Mouse (Mus musculus) hindbrain, postnatal 0 days (tissue): ENCODE results near the gene Stk16. TPM values are rescaled to one million over a fixed set of nuclear protein-coding genes. Genes with fewer than 3 reads are reported as not detected.

Source experiments
- ATAC-seq: fragments of 200-750 bp; cut with Nextera tagmentation; 2 replicates; pipeline ENCODE4 v1.8.0; 2017; ENCODE audit warnings: mild to moderate bottlenecking, moderate TSS enrichment, moderate library complexity
- DNase-seq: peaks from one replicate; pipeline ENCODE4 v3.0.0-alpha.2; 2015; ENCODE audit warnings: low spot score
- H3K27ac ChIP-seq: fragments of 300-500 bp; sonication (generic); 2 replicates; pipeline ENCODE4 v1.5.1; 2014; ENCODE audit warnings: mild to moderate bottlenecking
- H3K27me3 ChIP-seq: fragments of 300-500 bp; sonication (generic); 2 replicates; pipeline ENCODE4 v1.6.1; 2014; ENCODE audit warnings: low read length, mixed read lengths; ENCODE audit not compliant: insufficient read depth
- H3K36me3 ChIP-seq: fragments of 300-500 bp; sonication (generic); 2 replicates; pipeline ENCODE4 v1.6.1; 2014; ENCODE audit warnings: low read length, mixed read lengths; ENCODE audit not compliant: insufficient read depth
- H3K4me1 ChIP-seq: fragments of 300-500 bp; sonication (generic); 2 replicates; pipeline ENCODE4 v1.6.1; 2014; ENCODE audit warnings: antibody characterized with exemption, low read length, mixed read lengths; ENCODE audit not compliant: insufficient read depth
- H3K4me2 ChIP-seq: fragments of 300-500 bp; sonication (generic); 2 replicates; pipeline ENCODE4 v1.6.1; 2014; ENCODE audit warnings: low read depth, mild to moderate bottlenecking, low read length, moderate library complexity, mixed read lengths
- H3K4me3 ChIP-seq: fragments of 300-500 bp; sonication (generic); 2 replicates; pipeline ENCODE4 v1.5.1; 2014; ENCODE audit warnings: low read length
- H3K9ac ChIP-seq: fragments of 300-500 bp; sonication (generic); replicated peaks from 2 replicates; pipeline ENCODE4 v1.6.1; 2014; ENCODE audit warnings: mild to moderate bottlenecking, low read length, moderate library complexity, mixed read lengths
- H3K9me3 ChIP-seq: fragments of 300-500 bp; sonication (generic); 2 replicates; pipeline ENCODE4 v1.6.1; 2016; ENCODE audit warnings: low read length, mixed read lengths
- CTCF ChIP-seq: IDR thresholded peaks from 2 replicates; pipeline ENCODE4 v1.5.1; 2016; ENCODE audit warnings: antibody characterized with exemption, control low read depth, low read depth
- WGBS: fragments of 180-500 bp; shearing (Covaris S2); extraction: QIAGEN DNeasy Blood & Tissue Kit; methylation state at CpG from one replicate; pipeline ENCODE4 v1.1.7; 2014; 5-methylcytosine and 5-hydroxymethylcytosine counted together
- polyA plus RNA-seq: library from polyadenylated mRNA; unstranded; fragments of >200 nt; fragmentation: Nextera tagmentation; extraction: Ambion mirVana; gene quantifications from 2 replicates; pipeline ENCODE4 v1.2.1, GENCODE M21; 2015
- total RNA-seq: library from RNA; depleted of rRNA; stranded (reverse); fragments of >200 nt; gene quantifications from 2 replicates; pipeline ENCODE4 v1.2.3, GENCODE M21; 2014; rRNA removed

The Stk16 gene
- total RNA-seq = 84.8 and 105 TPM in 2 replicates
- polyA plus RNA-seq = 103 and 112 TPM in 2 replicates

DNA sequence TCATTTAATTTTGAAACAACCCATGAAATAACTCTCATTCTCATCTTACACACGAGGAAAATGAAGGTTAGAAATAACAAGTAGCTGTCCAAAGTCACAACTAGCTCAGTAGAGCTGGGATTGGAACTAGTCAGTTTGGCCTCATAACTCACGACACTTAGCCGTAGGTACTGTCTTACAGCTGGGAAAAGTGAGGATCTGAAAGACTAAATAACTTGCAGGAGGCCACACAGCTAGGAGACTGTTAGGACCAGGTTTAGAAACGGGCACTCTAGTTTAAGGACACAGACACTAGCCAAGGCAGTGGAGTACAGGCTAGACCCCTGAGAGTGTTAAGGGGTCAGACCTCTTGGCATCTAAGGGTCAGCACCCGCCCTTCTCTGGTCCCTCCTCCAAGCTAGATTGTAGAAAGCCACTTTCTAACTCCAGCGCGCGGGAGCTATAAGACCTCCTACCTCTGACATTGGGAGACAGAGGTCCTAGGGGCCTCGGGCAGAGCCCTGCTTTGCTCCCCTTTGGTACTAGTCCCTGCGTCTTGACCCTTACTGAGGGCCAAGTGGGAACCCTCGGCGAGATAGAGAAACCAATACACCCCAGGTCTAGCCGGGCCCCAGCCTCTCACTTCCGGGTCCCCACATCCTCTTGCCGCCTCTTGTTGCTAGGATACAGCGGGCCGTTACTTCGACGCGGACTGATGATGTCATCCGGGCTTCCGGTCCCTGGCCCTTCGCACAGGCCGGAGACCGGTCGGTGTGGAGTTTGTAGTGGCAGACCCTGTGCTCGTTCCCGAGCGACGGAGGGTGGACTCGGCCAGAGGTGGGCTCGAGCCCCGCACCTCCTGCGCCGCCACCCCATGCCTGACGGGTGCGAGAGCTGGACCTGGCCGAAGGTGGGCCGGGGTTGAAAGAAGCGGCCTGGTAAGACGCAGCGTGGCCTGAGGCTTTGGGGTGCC is at the start of gene Stk16, which contains the start of gene Glb1l:
Gene Stk16, plus strand, starts transcription at position 703 of the 952 bp plus-strand sequence.
Gene Glb1l, minus strand, starts transcription at position 678 of the 952 bp plus-strand sequence.
- Histone ChIP-seq H3K27ac (peak within 1 kb of the TSS; percentile 65; the same call in 1 of the 2 replicates), H3K4me3 (peak within 1 kb of the TSS; percentile 90), H3K36me3 (peaks cover 23% of the 10 kb centered on the region), H3K27me3 (no peaks in the 10 kb centered on the region), H3K9ac (peak within 1 kb of the TSS; percentile 83), H3K4me2 (peak within 1 kb of the TSS; percentile 88), H3K4me1 (peaks cover 20% of the 10 kb centered on the region), H3K9me3 (no peaks in the 10 kb centered on the region)
- 4% methylated on average over 42 of the region's 42 CpGs for WGBS
- peak; percentile 98 for DNase-seq
- ATAC-seq = peak; percentile 93
- no peak for TF ChIP-seq CTCF

DNA sequence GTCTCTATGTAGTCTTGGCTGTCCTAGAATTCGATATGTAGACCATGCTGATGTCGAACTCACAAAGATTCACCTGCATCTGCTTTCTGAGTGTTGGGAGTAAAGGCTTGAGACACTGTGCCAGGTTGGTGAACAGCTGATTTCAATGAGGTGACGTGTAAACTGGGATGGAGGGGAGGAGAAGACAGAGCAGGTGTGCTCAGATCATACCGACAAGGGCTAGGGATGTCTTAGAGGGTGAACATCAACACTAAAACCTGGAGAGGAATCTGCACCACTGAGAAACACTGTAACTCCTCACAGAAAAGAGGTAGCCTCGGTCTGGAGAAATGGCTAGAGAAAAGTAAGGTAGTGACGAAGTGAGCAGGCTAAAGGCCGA is 42.6 kb upstream of the Stk16 start:
- peak overlapping the region; percentile 63; the same call in 1 of the 2 replicates for H3K9ac ChIP-seq
- ATAC-seq (peak; percentile 70), DNase-seq (peak; percentile 42)
- TF ChIP-seq CTCF = no peak
- H3K4me2 ChIP-seq = peak overlapping the region; percentile 72
- peak overlapping the region; percentile 75 for H3K4me3 ChIP-seq
- WGBS = 11% methylated on average over 7 of the region's 7 CpGs
- H3K27ac ChIP-seq = peak overlapping the region; percentile 82
- H3K27me3 ChIP-seq = no peaks in the 10 kb centered on the region
- H3K9me3 ChIP-seq = no peaks in the 10 kb centered on the region
- H3K4me1 ChIP-seq = no peaks in the 10 kb centered on the region
- H3K36me3 ChIP-seq = peaks cover 31% of the 10 kb centered on the region

DNA sequence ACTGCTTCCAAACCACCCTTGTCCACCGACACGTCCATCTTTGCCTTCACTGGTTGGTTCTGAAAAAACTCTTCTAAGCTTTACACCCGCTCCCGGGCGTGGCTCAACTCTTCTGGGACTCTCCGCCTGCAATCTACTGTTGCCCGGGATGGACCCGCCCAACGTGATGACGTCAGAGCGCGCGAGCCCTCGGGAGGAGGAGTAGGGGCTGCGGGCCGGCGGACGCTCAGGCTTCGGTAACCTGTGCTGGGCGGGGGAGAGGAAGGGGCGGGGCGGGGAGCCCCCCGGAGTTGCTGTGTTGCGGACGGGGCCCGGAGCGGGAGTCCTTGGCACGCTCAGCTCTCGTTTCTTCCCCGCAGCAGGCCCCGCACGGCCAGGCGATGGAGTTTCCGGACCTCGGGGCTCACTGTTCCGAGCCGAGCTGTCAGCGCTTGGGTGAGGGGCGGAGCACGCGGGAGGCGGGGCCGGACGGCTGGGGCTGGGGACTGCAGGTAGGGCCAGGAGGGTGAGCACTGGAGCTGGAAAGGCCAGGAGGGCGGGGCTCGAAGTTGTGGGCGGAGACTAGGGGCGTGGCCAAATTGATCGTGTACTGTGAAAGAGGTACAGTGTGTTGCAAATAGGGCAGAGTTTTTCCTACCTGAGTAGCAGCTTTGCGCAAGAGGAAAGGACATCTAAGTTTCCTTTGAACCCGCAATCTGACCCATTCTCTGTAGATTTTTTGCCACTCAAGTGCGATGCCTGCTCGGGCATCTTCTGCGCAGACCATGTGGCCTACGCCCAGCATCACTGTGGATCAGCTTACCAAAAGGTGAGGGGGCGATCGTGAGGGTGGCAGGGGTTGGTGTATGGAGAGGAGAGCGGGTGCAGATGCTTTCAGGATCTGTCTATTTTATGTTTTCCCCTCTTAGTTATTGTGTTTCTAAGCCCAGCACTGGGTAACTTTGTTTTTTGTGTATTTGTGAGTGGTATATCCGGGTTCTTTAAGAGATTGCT is 41.9 kb upstream of the Stk16 start, which contains the start of gene Zfand2b:
Gene Zfand2b, plus strand, starts transcription at position 175 of the 993 bp plus-strand sequence.
- H3K9me3 ChIP-seq = no peaks in the 10 kb centered on the region
- TF ChIP-seq CTCF = no peak
- WGBS = under 1% methylated on average over 58 of the region's 59 CpGs
- H3K27me3 ChIP-seq = no peaks in the 10 kb centered on the region
- peak within 1 kb of the TSS; percentile 82 for H3K27ac ChIP-seq
- peaks cover 38% of the 10 kb centered on the region for H3K36me3 ChIP-seq
- DNase-seq = peak; percentile 96
- no peaks in the 10 kb centered on the region for H3K4me1 ChIP-seq
- peak within 1 kb of the TSS; percentile 75 for H3K4me3 ChIP-seq
- H3K9ac ChIP-seq = peak within 1 kb of the TSS; percentile 63
- ATAC-seq = peak; percentile 97
- H3K4me2 ChIP-seq = peak within 1 kb of the TSS; percentile 72

DNA sequence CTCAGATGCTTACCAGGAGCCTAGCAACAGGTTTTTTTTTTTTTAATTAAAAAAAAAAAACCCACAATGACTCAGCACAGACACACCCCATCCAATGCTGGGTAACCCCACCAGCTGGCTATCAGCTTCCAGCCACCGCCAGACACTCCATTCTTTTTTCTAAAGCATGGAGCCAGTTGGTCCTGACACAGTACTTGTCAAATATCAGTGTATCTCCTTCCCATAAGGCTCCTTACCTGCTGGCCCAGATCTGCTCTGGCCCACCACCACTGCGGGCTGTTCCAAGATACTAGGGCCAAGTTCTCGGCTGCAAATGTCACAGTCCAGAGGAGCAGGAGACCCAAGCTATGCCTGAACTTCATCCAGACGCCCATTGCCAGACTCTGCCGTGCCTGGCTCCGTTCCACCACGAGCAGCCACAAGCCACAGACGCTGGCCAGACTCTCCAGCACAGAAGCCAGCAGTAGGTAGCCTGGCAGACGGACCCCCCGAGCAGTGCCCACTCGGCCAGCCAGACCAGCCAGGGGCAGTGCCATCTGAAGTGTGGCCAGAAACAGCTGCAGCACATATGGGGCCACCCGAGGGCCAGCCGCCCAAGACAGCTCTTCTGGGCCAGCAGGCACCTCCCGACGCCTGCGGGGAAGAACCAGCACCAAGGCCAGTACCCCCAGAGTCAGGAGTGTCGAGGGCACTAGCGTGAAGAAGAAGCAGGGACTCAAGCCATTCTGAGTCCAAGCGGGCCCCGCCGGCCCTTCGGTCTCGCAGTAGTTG is 31.1 kb upstream of the Stk16 start:
- Histone ChIP-seq H3K36me3 (peaks cover 35% of the 10 kb centered on the region), H3K27me3 (no peaks in the 10 kb centered on the region), H3K4me2 (peak overlapping the region; percentile 93), H3K9ac (peak overlapping the region; percentile 53), H3K27ac (peak overlapping the region; percentile 69), H3K4me3 (peak overlapping the region; percentile 50), H3K9me3 (no peaks in the 10 kb centered on the region), H3K4me1 (peaks cover 10% of the 10 kb centered on the region)
- ATAC-seq = peak; percentile 69
- peak; percentile 80 for DNase-seq
- 4% methylated on average over 23 of the region's 23 CpGs for WGBS
- TF ChIP-seq CTCF = no peak

DNA sequence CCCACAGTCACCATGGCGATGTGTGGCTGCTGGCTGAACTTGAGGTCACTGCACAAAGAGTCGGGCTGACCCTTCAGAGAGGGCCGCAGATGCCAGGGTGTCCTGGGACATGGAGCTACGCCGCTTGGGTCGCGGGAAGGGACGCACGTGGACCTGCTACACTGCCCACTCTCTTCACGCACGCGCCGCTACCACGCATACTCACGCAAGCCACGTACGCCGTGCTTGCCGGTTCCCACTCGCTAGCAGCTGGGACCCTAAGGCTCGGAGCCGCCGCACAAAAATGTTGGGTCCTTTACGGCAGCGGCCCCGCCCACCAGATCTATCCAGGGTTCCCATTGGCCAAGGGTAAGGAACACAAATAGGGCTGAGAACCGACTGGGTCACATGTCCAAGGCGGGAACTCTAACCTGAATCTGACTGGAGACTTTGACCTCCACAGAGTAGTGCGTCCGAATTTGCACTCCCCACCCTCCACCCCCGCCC is 30.5 kb upstream of the Stk16 start, which contains the start of gene Abcb6:
Gene Abcb6, minus strand, starts transcription at position 288 of the 486 bp plus-strand sequence.
- DNase-seq (peak; percentile 96), ATAC-seq (peak; percentile 93)
- Histone ChIP-seq H3K36me3 (peaks cover 40% of the 10 kb centered on the region), H3K27ac (peak within 1 kb of the TSS; percentile 69), H3K9me3 (no peaks in the 10 kb centered on the region), H3K4me2 (peak within 1 kb of the TSS; percentile 93), H3K27me3 (no peaks in the 10 kb centered on the region), H3K9ac (peak within 1 kb of the TSS; percentile 53), H3K4me3 (peak within 1 kb of the TSS; percentile 50), H3K4me1 (peaks cover 10% of the 10 kb centered on the region)
- no peak for TF ChIP-seq CTCF
- WGBS = under 1% methylated on average over 31 of the region's 31 CpGs
